Mouse (Mus musculus) stomach, embryonic 15.5 days (tissue): ENCODE measurements around the gene Rpl29. TPM values are rescaled to one million over a fixed set of nuclear protein-coding genes. Genes with fewer than 3 reads are reported as not detected.

ENCODE experiments used
- ATAC-seq: fragments of 200-750 bp; cut with Nextera tagmentation; 2 replicates; pipeline ENCODE4 v1.8.0; 2017; ENCODE audit warnings: low read depth, moderate number of reproducible peaks, moderate TSS enrichment; ENCODE audit not compliant: insufficient read depth, low FRiP score
- H3K27ac ChIP-seq: fragments of 300-500 bp; sonication (generic); 2 replicates; pipeline ENCODE4 v1.5.1; 2015; ENCODE audit warnings: mild to moderate bottlenecking, inconsistent platforms
- H3K27me3 ChIP-seq: fragments of 300-500 bp; sonication (generic); replicated peaks from 2 replicates; pipeline ENCODE4 v1.6.1; 2015; ENCODE audit warnings: inconsistent platforms
- H3K36me3 ChIP-seq: fragments of 300-500 bp; sonication (generic); 2 replicates; pipeline ENCODE4 v1.6.1; 2015; ENCODE audit warnings: inconsistent platforms
- H3K4me1 ChIP-seq: fragments of 300-500 bp; sonication (generic); 2 replicates; pipeline ENCODE4 v1.6.1; 2015; ENCODE audit warnings: inconsistent platforms
- H3K4me2 ChIP-seq: fragments of 300-500 bp; sonication (generic); 2 replicates; pipeline ENCODE4 v1.6.1; 2015; ENCODE audit warnings: mild to moderate bottlenecking, inconsistent platforms
- H3K4me3 ChIP-seq: fragments of 300-500 bp; sonication (generic); replicated peaks from 2 replicates; pipeline ENCODE4 v1.5.1; 2015; ENCODE audit warnings: inconsistent platforms
- H3K9ac ChIP-seq: fragments of 300-500 bp; sonication (generic); 2 replicates; pipeline ENCODE4 v1.6.1; 2015; ENCODE audit warnings: inconsistent platforms
- H3K9me3 ChIP-seq: fragments of 300-500 bp; sonication (generic); 2 replicates; pipeline ENCODE4 v1.6.1; 2016; ENCODE audit warnings: inconsistent platforms
- WGBS: fragments of 180-500 bp; shearing (Covaris S2); methylation state at CpG from one replicate; pipeline ENCODE4 v1.1.7; 2015; 5-methylcytosine and 5-hydroxymethylcytosine counted together
- polyA plus RNA-seq: library from polyadenylated mRNA; unstranded; fragments of >200 nt; fragmentation: Nextera tagmentation; extraction: Ambion mirVana; gene quantifications from 2 replicates; pipeline ENCODE4 v1.2.1, GENCODE M21; 2015

Rpl29 gene
- 805 and 953 TPM in 2 replicates for polyA plus RNA-seq

GRCm38 (mm10) chr9:106429221-106430014 lies at the start of gene Rpl29:
Rpl29 (plus strand) TSS chr9:106429454.
- Histone ChIP-seq H3K4me1 (peaks cover 12% of the 10 kb centered on the region), H3K4me3 (peak within 1 kb of the TSS; percentile 89), H3K36me3 (peaks cover 23% of the 10 kb centered on the region), H3K27me3 (no peaks in the 10 kb centered on the region), H3K27ac (peak within 1 kb of the TSS; percentile 97), H3K4me2 (peak within 1 kb of the TSS; percentile 80), H3K9ac (peak within 1 kb of the TSS; percentile 94), H3K9me3 (no peaks in the 10 kb centered on the region)
- peak; percentile 88 for ATAC-seq
- WGBS, result 1% methylated on average over 55 of the region's 55 CpGs

- WGBS, result 85% methylated on average over 12 of the region's 12 CpGs
- Histone ChIP-seq H3K4me1 (peaks cover 11% of the 10 kb centered on the region), H3K9ac (no peak overlapping the region), H3K9me3 (no peaks in the 10 kb centered on the region), H3K4me2 (no peak overlapping the region), H3K27me3 (no peaks in the 10 kb centered on the region), H3K27ac (no peak overlapping the region), H3K4me3 (no peak overlapping the region), H3K36me3 (no peaks in the 10 kb centered on the region)
- ATAC-seq, result no peak
Measured at GRCm38 (mm10) chr9:106386181-106386864, 42.9 kb upstream of the Rpl29 start.

GRCm38 (mm10) chr9:106392828-106393527 lies 36.3 kb upstream of the Rpl29 start:
- no peaks in the 10 kb centered on the region for H3K36me3 ChIP-seq
- H3K27ac ChIP-seq, result no peak overlapping the region
- no peaks in the 10 kb centered on the region for H3K9me3 ChIP-seq
- peaks cover 10% of the 10 kb centered on the region for H3K4me1 ChIP-seq
- ATAC-seq, result no peak
- no peaks in the 10 kb centered on the region for H3K27me3 ChIP-seq
- WGBS, result 61% methylated on average over 11 of the region's 11 CpGs
- no peak overlapping the region for H3K9ac ChIP-seq
- no peak overlapping the region for H3K4me2 ChIP-seq
- no peak overlapping the region for H3K4me3 ChIP-seq

- H3K36me3 ChIP-seq, result no peaks in the 10 kb centered on the region
- H3K27me3 ChIP-seq, result no peaks in the 10 kb centered on the region
- 89% methylated on average over 8 of the region's 8 CpGs for whole genome bisulfite sequencing
- H3K4me3 ChIP-seq, result no peak overlapping the region
- no peak for ATAC-seq
- no peak overlapping the region for H3K9ac ChIP-seq
- no peak overlapping the region for H3K4me2 ChIP-seq
- H3K9me3 ChIP-seq, result no peaks in the 10 kb centered on the region
- peaks cover 10% of the 10 kb centered on the region for H3K4me1 ChIP-seq
- no peak overlapping the region for H3K27ac ChIP-seq
Measured at GRCm38 (mm10) chr9:106393548-106393947, 35.7 kb upstream of the Rpl29 start.

GRCm38 (mm10) chr9:106394649-106395602 lies 34.3 kb upstream of the Rpl29 start:
- Histone ChIP-seq H3K9ac (no peak overlapping the region), H3K36me3 (no peaks in the 10 kb centered on the region), H3K27me3 (no peaks in the 10 kb centered on the region), H3K4me3 (no peak overlapping the region), H3K4me2 (no peak overlapping the region), H3K4me1 (peaks cover 10% of the 10 kb centered on the region), H3K9me3 (no peaks in the 10 kb centered on the region), H3K27ac (no peak overlapping the region)
- 0 out of 2 replicates have a peak, but pooled peaks have one; percentile 15 for ATAC-seq
- WGBS, result 45% methylated on average over 11 of the region's 11 CpGs

GRCm38 (mm10) chr9:106397733-106398132 lies 31.5 kb upstream of the Rpl29 start:
- no peak overlapping the region for H3K9ac ChIP-seq
- WGBS, result 53% methylated on average over 4 of the region's 4 CpGs
- no peak overlapping the region for H3K4me2 ChIP-seq
- H3K27me3 ChIP-seq, result no peaks in the 10 kb centered on the region
- H3K4me1 ChIP-seq, result peaks cover 10% of the 10 kb centered on the region
- no peak overlapping the region for H3K4me3 ChIP-seq
- H3K36me3 ChIP-seq, result no peaks in the 10 kb centered on the region
- peak; percentile 32; the same call in 1 of the 2 replicates for ATAC-seq
- H3K9me3 ChIP-seq, result no peaks in the 10 kb centered on the region
- H3K27ac ChIP-seq, result no peak overlapping the region

GRCm38 (mm10) chr9:106398667-106399311 lies 30.5 kb upstream of the Rpl29 start:
- Histone ChIP-seq H3K9me3 (no peaks in the 10 kb centered on the region), H3K27ac (no peak overlapping the region), H3K4me2 (no peak overlapping the region), H3K9ac (no peak overlapping the region), H3K36me3 (no peaks in the 10 kb centered on the region), H3K4me1 (peaks cover 10% of the 10 kb centered on the region), H3K4me3 (no peak overlapping the region), H3K27me3 (no peaks in the 10 kb centered on the region)
- ATAC-seq, result peak; percentile 87
- WGBS, result 65% methylated on average over 9 of the region's 9 CpGs

GRCm38 (mm10) chr9:106399808-106400207 lies 29.4 kb upstream of the Rpl29 start:
- H3K36me3 ChIP-seq, result no peaks in the 10 kb centered on the region
- peaks cover 6% of the 10 kb centered on the region for H3K4me1 ChIP-seq
- no peak overlapping the region for H3K9ac ChIP-seq
- WGBS, result 84% methylated on average over 3 of the region's 3 CpGs
- H3K4me2 ChIP-seq, result no peak overlapping the region
- no peaks in the 10 kb centered on the region for H3K9me3 ChIP-seq
- no peaks in the 10 kb centered on the region for H3K27me3 ChIP-seq
- H3K27ac ChIP-seq, result no peak overlapping the region
- ATAC-seq, result no peak
- no peak overlapping the region for H3K4me3 ChIP-seq

- H3K4me2 ChIP-seq, result no peak overlapping the region
- H3K27me3 ChIP-seq, result no peaks in the 10 kb centered on the region
- H3K4me3 ChIP-seq, result no peak overlapping the region
- H3K9ac ChIP-seq, result no peak overlapping the region
- 69% methylated on average over 5 of the region's 5 CpGs for WGBS
- no peaks in the 10 kb centered on the region for H3K36me3 ChIP-seq
- peaks cover 5% of the 10 kb centered on the region; the same call in 1 of the 2 replicates for H3K4me1 ChIP-seq
- no peak for ATAC-seq
- no peaks in the 10 kb centered on the region for H3K9me3 ChIP-seq
- no peak overlapping the region for H3K27ac ChIP-seq
Measured at GRCm38 (mm10) chr9:106402149-106402548, 27.1 kb upstream of the Rpl29 start.

- 72% methylated on average over 16 of the region's 16 CpGs for WGBS
- Histone ChIP-seq H3K4me3 (no peak overlapping the region), H3K27ac (no peak overlapping the region), H3K4me2 (no peak overlapping the region), H3K4me1 (peaks cover 5% of the 10 kb centered on the region; the same call in 1 of the 2 replicates), H3K27me3 (no peaks in the 10 kb centered on the region), H3K9me3 (no peaks in the 10 kb centered on the region), H3K9ac (no peak overlapping the region), H3K36me3 (no peaks in the 10 kb centered on the region)
- no peak for ATAC-seq
Measured at GRCm38 (mm10) chr9:106402607-106403375, 26.5 kb upstream of the Rpl29 start.
